Mouse (Mus musculus): ENCODE measurements at regions not wholly inside any gene's neighbourhood (a gene's known extent, or its start where the extent isn't known, plus 50 kb on each side); places are given as distances from the start of the nearest gene placed in this dataset.

- DNase-seq (ENCODE audit: low spot score in 2 of 2): no peak
Observed at GRCm38 (mm10) chr15:6934564-6934980, 59.8 kb upstream of the Osmr start.

GRCm38 (mm10) chr15:6941491-6941890, 66.7 kb upstream of the Osmr start:
- no peak for DNase-seq (ENCODE audit: low spot score in 2 of 2)

GRCm38 (mm10) chr15:6949236-6949635, 74.5 kb upstream of the Osmr start:
- no peak for DNase-seq (ENCODE audit: low spot score in 2 of 2)

DNA sequence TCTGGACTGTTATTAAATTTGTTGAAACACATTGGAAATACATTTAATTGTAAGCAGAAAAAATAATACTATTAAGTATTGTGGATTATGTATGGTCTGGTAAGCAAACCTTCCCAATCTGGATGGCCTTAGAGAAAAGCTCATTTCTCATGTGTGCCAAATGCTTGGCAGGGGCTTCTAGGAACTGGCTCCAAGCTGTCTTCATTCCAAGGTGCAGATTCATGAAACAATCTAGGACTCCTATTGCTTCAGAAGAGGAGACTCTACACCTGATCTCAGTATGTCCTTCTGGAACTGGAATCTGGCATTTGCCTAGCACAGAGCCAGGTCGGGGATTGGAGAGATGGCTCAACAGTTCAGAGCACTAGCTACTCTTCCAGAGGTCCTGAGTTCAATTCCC, 74.9 kb upstream of the Osmr start:
- no peak for DNase-seq (ENCODE audit: low spot score in 2 of 2)

GRCm38 (mm10) chr15:6950503-6950902, 75.7 kb upstream of the Osmr start:
- DNase-seq (ENCODE audit: low spot score in 2 of 2): no peak

DNA sequence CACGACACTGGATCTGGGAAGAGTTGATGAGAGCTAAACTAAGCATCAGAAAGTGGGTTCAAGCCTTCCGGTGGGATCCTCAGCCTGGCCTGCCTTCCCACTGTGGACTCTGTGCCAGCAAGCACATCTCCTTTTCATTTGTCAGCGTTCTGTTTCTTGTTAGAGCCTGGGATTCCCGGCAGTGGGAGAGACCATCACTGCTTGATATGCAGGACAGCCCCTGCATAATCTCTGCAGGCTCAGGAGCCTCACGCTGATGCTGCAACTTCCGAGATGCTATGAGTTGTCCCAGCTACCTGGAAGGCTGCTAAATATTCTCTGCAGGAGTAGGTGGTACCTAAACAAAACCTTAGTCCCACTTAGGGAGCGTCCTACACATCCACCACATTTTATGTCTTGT, 78.8 kb upstream of the Osmr start:
- no peak for DNase-seq (ENCODE audit: low spot score in 2 of 2)

GRCm38 (mm10) chr15:6953970-6954791, 79.4 kb upstream of the Osmr start:
- no peak for DNase-seq (ENCODE audit: low spot score in 2 of 2)

DNA sequence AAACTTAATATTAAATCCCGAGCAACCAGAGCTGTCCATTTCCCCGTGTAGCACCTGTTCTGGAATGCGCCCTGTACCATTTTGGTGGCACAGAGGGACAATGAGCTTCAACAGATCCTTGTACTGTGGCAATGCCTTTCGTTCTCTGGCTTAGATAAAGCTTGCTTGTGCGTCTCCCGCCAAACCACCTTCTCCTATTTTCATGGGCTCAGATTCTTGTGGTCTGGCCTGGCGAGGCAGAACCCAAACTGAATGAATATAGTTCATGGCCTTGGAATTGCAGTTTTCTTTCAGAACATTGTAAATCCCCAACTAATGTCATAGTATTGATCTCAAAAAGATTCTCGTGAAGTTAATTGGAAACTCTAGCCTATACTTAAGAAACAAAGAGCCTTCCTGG, 85.1 kb upstream of the Osmr start:
- no peak for DNase-seq (ENCODE audit: low spot score in 2 of 2)

- DNase-seq (ENCODE audit: low spot score in 2 of 2): no peak
Observed at GRCm38 (mm10) chr15:6960753-6961746, 86.3 kb upstream of the Osmr start.

- peak in 1 of 2 experiments; percentile 39 for DNase-seq (ENCODE audit: low spot score in 2 of 2)
Observed at GRCm38 (mm10) chr15:6964635-6965034, 89.9 kb upstream of the Osmr start.

DNA sequence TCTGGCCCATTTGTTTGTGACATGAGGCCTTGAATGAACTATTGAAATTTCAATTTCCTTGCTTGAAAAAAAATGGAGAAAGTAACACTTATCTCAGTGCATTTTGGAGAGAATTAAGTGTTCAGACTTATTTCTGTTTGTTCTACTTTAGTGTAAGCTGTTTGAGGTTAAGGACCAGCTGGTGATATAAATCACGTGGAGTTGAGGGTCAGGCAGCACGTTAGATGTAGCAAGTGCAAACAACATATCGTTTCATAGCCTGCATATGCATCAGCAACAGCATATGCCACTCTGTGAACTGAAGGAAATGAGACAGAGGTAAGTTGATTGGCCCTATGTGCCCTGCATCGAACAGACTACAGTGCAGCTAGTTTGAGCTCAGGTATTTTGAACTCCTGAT, 90.7 kb upstream of the Osmr start:
- DNase-seq (ENCODE audit: low spot score in 2 of 2): no peak

DNA sequence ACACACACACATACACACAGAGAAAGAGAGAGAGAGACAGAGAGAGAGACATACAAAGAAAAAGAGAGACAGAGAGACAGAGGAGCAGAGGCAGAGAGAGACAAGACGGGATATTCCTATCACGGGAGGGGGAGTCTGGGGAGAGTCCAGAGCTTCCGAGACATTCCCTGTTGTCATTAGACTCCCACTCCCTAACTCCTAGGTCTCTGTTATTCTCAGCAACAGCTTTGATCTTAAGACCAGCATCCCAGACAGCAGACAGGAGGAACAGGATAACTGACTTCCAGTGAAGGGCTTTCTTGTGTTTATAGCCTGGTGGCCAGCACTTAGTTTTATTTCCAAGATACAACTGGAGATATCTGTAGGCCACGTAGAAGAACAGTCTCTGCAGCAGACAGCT, 99.6 kb upstream of the Osmr start:
- no peak for DNase-seq (ENCODE audit: low spot score in 2 of 2)

GRCm38 (mm10) chr15:6981430-6981829, 106.7 kb upstream of the Osmr start:
- DNase-seq (ENCODE audit: low spot score in 2 of 2): no peak

GRCm38 (mm10) chr15:6983320-6983719, 107.1 kb upstream of the Lifr start:
- DNase-seq (ENCODE audit: low spot score in 2 of 2): no peak

- peak; percentile 42 to 88 for DNase-seq (ENCODE audit: low spot score in 2 of 2)
Observed at GRCm38 (mm10) chr15:6988187-6988586, 102.2 kb upstream of the Lifr start.

GRCm38 (mm10) chr15:6989094-6989493, 101.3 kb upstream of the Lifr start:
- DNase-seq (ENCODE audit: low spot score in 2 of 2): no peak

- no peak for DNase-seq (ENCODE audit: low spot score in 2 of 2)
Observed at GRCm38 (mm10) chr15:6993226-6993625, 97.2 kb upstream of the Lifr start.

DNA sequence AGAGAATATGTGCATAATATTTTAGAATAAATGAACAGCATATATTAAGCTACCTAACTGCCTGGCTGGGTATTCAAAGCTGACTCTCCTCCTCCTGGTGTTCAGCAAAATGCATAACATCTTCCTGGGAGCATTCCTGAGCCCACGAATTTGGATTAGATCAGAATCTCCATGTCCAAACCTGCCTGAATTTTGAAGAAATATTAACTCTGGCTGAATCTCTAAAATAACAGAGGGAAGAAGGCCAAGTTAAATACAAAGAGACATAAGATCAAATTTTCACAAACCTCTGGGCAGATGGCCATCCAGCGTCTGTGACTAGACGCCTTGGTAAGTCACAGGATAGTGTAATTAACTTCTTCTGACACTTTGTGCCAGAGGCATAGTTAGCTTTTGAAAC, 95.2 kb upstream of the Lifr start:
- no peak for DNase-seq (ENCODE audit: low spot score in 2 of 2)

DNA sequence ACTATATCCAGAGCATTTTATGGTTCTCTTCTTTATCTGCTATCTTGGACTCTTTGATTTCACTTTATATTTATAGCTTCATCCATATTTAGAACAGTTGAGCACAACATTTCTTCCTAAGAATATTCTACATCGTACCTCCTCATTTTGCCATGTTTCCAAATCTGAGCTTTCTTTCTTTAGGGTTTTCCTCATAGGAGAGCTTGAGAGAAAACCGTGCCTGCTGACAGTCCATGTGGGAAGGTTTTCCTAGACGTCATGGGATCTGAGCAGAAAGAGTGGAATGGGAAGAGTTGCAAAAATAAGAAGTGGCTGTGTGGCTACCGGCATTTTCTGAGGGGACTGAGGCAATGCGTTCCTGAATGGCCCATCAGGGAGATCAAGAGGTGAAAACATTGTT, 92.5 kb upstream of the Lifr start:
- DNase-seq (ENCODE audit: low spot score in 2 of 2): no peak

GRCm38 (mm10) chr15:6998576-6999070, 91.8 kb upstream of the Lifr start:
- no peak for DNase-seq (ENCODE audit: low spot score in 2 of 2)

DNA sequence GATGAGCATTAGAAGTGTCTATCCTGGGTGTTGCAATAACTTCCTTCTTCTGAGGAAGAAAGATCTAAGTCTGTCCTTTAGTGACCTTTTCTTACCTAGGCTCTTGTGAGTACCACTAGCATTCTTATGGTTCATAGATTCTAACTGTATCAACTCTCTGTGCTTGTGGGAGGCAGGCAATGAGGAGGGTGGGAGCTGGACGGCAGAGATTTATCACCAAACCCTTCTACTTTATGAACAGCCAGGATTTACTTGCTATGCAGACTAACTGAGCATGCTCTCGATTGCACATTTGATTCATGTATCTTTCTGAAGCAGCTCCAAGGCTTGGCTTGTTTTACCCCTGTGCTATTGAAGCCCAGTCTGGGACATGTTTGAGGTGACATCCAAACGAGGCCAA, 90.7 kb upstream of the Lifr start:
- DNase-seq (ENCODE audit: low spot score in 2 of 2): no peak

DNA sequence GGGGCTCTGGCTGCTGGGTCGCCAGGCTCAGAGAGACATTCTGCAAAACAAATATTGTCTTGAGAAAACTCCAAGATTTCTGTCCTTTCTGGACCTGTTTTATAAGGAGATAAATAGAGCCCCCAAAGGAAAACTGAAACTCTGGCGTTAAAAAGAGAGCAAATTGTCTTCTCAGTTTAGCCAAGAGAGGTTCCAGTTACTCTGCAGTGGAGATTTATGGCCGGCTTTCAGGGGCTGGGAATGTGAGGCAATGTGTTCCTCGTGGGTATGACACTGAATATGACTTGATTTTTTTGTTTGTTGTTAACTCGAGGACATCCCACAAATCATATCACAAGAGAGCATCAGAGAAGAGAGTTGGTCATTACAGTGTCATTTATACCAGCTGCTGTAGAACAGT, 88.2 kb upstream of the Lifr start:
- DNase-seq (ENCODE audit: low spot score in 2 of 2): no peak

Measured in layer of hippocampus, postnatal 14 days (tissue).